16 mouse cellular contexts compared by ENCODE assay signal in the genomic region with DNA sequence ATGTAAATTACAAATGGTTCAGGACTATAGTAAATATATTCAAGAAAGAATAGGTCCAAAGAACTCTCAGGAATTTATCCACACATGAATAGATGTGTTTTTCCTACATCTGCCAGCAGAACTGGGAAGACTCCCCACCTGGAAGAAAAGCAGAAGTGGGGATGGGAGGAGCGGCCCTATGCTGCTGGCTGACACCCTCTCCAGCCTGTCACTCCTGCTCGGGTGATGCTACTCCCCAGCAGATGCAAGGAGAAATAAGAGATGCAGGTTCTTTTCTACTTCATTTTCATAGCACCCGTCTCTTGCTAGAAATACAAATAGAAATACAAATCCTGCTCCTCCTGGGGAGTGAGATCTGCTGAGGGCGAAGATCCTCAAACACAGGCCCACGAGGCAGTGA. TPM values are rescaled to one million over a fixed set of nuclear protein-coding genes. Genes with fewer than 3 reads are reported as not detected.
"Had no signal": no experiment of that assay in that cellular context is flagged by ENCODE, and none has a peak within 500 bp of the region (broad histone marks: within the 10 kb centered on the region; RNA-seq: fewer than 3 reads in every experiment).

No protein-coding gene starts in this region.

- H3K27ac ChIP-seq: left cerebral cortex, adult 2 months; limb, embryonic 10.5 days; liver, embryonic 15.5 days; neural tube, embryonic 12.5 days had no signal

- H3K4me3 ChIP-seq: left cerebral cortex, adult 2 months; limb, embryonic 10.5 days; liver, embryonic 15.5 days; neural tube, embryonic 12.5 days had no signal

- ATAC-seq: lung, postnatal 0 days had no signal

- H3K27me3 ChIP-seq: liver, embryonic 15.5 days; neural tube, embryonic 12.5 days had no signal

- DNase-seq: kidney, adult 18-20 months; kidney, postnatal 10 days; kidney, postnatal 4 days; lung, adult 2 months; lung, postnatal 36 days; right cerebral cortex, postnatal 4 days; spleen, adult 18-20 months; thymus, adult 2 months; thymus, postnatal 25 days had no signal

- H3K9ac ChIP-seq: liver, embryonic 15.5 days; neural tube, embryonic 12.5 days had no signal

- H3K36me3 ChIP-seq: limb, embryonic 10.5 days; liver, embryonic 15.5 days; neural tube, embryonic 12.5 days had no signal

- H3K4me1 ChIP-seq: limb, embryonic 10.5 days; liver, embryonic 15.5 days; neural tube, embryonic 12.5 days had no signal

- H3K4me2 ChIP-seq: liver, embryonic 11.5 days; liver, embryonic 15.5 days; neural tube, embryonic 12.5 days had no signal

- H3K9me3 ChIP-seq: limb, embryonic 10.5 days; liver, embryonic 15.5 days; neural tube, embryonic 12.5 days had no signal

RNA-seq across cellular contexts. Expression of gene Mab21l1, which starts 51.8 kb away (rescaled TPM):
- total RNA-seq: megakaryocyte progenitor cell, adult 5-6 weeks had no signal
- polyA plus RNA-seq: lung, postnatal 0 days; thymus, adult 2 months had no signal
